Mouse (Mus musculus) telencephalon, adult 2 months (tissue): ENCODE data around the gene Prss22.
A peak's percentile ranks its signal among the peaks of the same experiment; 100 is the strongest.

Experiments
- DNase-seq: peaks from one replicate; pipeline ENCODE4 v3.0.0-alpha.2; 2011; ENCODE audit warnings: low read depth, low spot score

Prss22 gene

GRCm38 (mm10) chr17:23947486-23947885 lies 50.4 kb downstream of the Prss22 start:
- peak; percentile 47 for DNase-seq
